Mouse (Mus musculus): ENCODE data around the gene Klhl23. TPM values are rescaled to one million over a fixed set of nuclear protein-coding genes. Genes with fewer than 3 reads are reported as not detected.

Gene Klhl23
- polyA plus RNA-seq, 1 experiment = 7.0 TPM

- no peak for TF ChIP-seq POLR2A (IDR thresholded peaks at IDR 0.05; ENCODE audit: insufficient read depth, low read length)
- TF ChIP-seq CTCF (IDR thresholded peaks at IDR 0.05; ENCODE audit: low read depth, low read length) = no peak
- no peak overlapping the region for H3K4me3 ChIP-seq (ENCODE audit: low read depth, low read length)
These were observed 34.6 kb downstream of the Klhl23 start for GRCm38 (mm10) chr2:69856392-69856791.

DNA sequence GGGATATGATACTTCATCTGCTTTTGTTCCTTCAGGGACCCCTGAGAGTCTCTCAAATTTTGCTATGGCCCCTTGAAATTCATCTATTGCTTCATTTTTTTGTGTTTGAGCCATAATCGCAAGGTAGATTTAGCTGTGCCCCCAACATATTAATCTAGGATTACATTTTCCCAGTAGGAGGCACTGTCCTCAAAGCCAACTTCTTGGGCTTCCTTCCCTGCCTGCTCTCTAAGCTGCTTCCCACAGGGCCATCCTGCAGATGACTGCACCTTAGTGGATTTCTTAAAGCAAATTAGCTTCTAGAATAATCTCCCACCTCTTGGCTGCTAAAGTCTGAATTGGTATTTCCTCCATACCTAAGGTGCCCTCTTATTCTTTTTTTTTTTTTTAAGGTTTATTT, 36.1 kb downstream of the Klhl23 start:
- Histone ChIP-seq H3K9ac (ENCODE audit: low read depth, poor library complexity, severe bottlenecking) (no peak overlapping the region), H3K9me3 (replicated peaks; ENCODE audit: control insufficient read depth, insufficient read depth, low read length, poor library complexity, severe bottlenecking) (no peaks in the 10 kb centered on the region), H3K4me3 (ENCODE audit: low read depth, low read length) (no peak overlapping the region), H3K36me3 (ENCODE audit: control insufficient read depth, insufficient read depth, low read length, poor library complexity, severe bottlenecking) (no peaks in the 10 kb centered on the region), H3K4me1 (ENCODE audit: control insufficient read depth, insufficient read depth, low read length) (no peaks in the 10 kb centered on the region), H3K27me3 (ENCODE audit: control insufficient read depth, insufficient read depth, low read length, poor library complexity, severe bottlenecking) (no peaks in the 10 kb centered on the region), H3K27ac (ENCODE audit: insufficient read depth, low read length) (no peak overlapping the region)
- TF ChIP-seq EP300 (IDR thresholded peaks at IDR 0.05; ENCODE audit: insufficient read depth, low read depth, low read length) (no peak), CTCF (IDR thresholded peaks at IDR 0.05; ENCODE audit: low read depth, low read length) (peak; percentile 33)

More at GRCm38 (mm10) chr2:69856392-69856791, 34.6 kb downstream of the Klhl23 start:
- H3K9ac ChIP-seq (ENCODE audit: low read depth, poor library complexity, severe bottlenecking) = no peak overlapping the region
- H3K36me3 ChIP-seq (ENCODE audit: control insufficient read depth, insufficient read depth, low read length, poor library complexity, severe bottlenecking) = no peaks in the 10 kb centered on the region
- no peaks in the 10 kb centered on the region for H3K4me1 ChIP-seq (ENCODE audit: control insufficient read depth, insufficient read depth, low read length)
- no peaks in the 10 kb centered on the region for H3K27me3 ChIP-seq (ENCODE audit: control insufficient read depth, insufficient read depth, low read length, poor library complexity, severe bottlenecking)
- H3K9me3 ChIP-seq (replicated peaks; ENCODE audit: control insufficient read depth, insufficient read depth, low read length, poor library complexity, severe bottlenecking) = no peaks in the 10 kb centered on the region
- no peak overlapping the region for H3K27ac ChIP-seq (ENCODE audit: insufficient read depth, low read length)

GRCm38 (mm10) chr2:69860972-69861452, 39.3 kb downstream of the Klhl23 start:
- H3K4me3 ChIP-seq (ENCODE audit: low read depth, low read length) = peak overlapping the region; percentile 77
- no peak for TF ChIP-seq CTCF (IDR thresholded peaks at IDR 0.05; ENCODE audit: low read depth, low read length)
- no peak for TF ChIP-seq POLR2A (IDR thresholded peaks at IDR 0.05; ENCODE audit: insufficient read depth, low read length)
- no peak for TF ChIP-seq EP300 (IDR thresholded peaks at IDR 0.05; ENCODE audit: insufficient read depth, low read depth, low read length)
- H3K36me3 ChIP-seq (ENCODE audit: control insufficient read depth, insufficient read depth, low read length, poor library complexity, severe bottlenecking) = peaks cover 13% of the 10 kb centered on the region
- no peaks in the 10 kb centered on the region for H3K9me3 ChIP-seq (replicated peaks; ENCODE audit: control insufficient read depth, insufficient read depth, low read length, poor library complexity, severe bottlenecking)
- H3K4me1 ChIP-seq (ENCODE audit: control insufficient read depth, insufficient read depth, low read length) = no peaks in the 10 kb centered on the region
- H3K27me3 ChIP-seq (ENCODE audit: control insufficient read depth, insufficient read depth, low read length, poor library complexity, severe bottlenecking) = no peaks in the 10 kb centered on the region
- H3K9ac ChIP-seq (ENCODE audit: low read depth, poor library complexity, severe bottlenecking) = peak overlapping the region; percentile 97
- H3K27ac ChIP-seq (ENCODE audit: insufficient read depth, low read length) = peak overlapping the region; percentile 84

DNA sequence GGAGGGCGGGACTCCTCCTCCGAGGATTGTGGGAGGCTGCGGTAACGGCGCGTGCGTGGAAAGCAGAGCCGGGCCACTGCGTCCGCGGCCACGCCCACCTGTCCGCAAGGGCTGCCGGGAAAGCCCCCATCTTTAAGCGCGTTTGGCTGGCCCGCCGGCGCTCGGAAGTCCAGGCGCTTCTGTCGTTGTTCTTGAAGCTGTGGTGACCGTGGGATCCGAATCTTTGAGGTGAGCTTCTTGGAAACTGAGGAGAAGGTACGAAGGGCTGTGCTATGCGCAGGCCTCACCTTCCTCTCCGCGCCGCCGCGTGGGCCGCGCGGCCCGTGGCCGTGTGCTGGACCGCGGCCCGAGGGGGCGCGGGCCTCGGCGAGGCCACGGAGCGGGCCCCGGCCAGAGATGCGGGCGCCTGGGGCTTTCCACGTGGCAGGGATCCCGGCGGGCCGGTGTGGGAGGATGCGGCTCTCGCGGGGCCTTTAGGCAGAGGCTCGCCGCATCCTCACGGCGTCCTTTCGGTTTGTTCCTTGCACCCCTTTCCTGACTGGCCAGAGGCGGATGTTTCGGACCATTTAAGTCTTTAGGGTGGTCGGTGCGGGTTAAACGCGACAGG, 39.8 kb downstream of the Klhl23 start, which contains the start of gene Ssb:
TSS of gene Ssb (plus strand) at position 78 of the 607 bp plus-strand sequence.
- Histone ChIP-seq H3K4me1 (ENCODE audit: control insufficient read depth, insufficient read depth, low read length) (no peaks in the 10 kb centered on the region), H3K36me3 (ENCODE audit: control insufficient read depth, insufficient read depth, low read length, poor library complexity, severe bottlenecking) (peaks cover 19% of the 10 kb centered on the region)
- TF ChIP-seq CTCF (IDR thresholded peaks at IDR 0.05; ENCODE audit: low read depth, low read length) (no peak), POLR2A (IDR thresholded peaks at IDR 0.05; ENCODE audit: insufficient read depth, low read length) (peak; percentile 70), EP300 (IDR thresholded peaks at IDR 0.05; ENCODE audit: insufficient read depth, low read depth, low read length) (no peak)

DNA sequence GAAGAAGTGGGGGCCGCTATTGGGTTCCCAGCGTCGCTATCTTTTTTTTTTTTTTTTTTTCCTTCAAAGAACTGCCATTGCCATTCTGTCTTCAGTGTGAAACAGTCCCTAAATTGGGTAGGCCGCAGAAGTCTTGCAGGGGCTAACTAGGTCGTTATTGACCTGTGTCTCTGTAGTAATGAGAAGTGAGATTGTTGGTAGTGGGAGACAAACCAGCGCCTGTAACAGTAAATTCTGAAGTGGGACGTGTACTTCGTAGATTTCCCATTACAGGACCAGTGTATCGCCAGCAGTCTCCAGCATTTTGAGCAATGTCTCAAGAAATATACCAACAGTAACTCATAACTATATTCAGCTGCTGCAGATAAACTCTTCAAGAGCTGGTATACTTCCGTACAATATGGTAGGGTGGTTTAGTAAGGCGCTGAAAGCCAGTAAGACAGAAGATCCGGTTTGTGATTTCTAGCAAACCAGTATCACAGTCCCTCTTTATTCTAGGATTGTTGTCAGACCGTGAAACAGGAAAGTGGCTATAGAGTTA, 40.4 kb downstream of the Klhl23 start:
- peaks cover 23% of the 10 kb centered on the region for H3K36me3 ChIP-seq (ENCODE audit: control insufficient read depth, insufficient read depth, low read length, poor library complexity, severe bottlenecking)
- no peak overlapping the region for H3K27ac ChIP-seq (ENCODE audit: insufficient read depth, low read length)
- no peak for TF ChIP-seq CTCF (IDR thresholded peaks at IDR 0.05; ENCODE audit: low read depth, low read length)
- TF ChIP-seq EP300 (IDR thresholded peaks at IDR 0.05; ENCODE audit: insufficient read depth, low read depth, low read length) = no peak
- no peak for TF ChIP-seq POLR2A (IDR thresholded peaks at IDR 0.05; ENCODE audit: insufficient read depth, low read length)

More for the DNA sequence above, 39.8 kb downstream of the Klhl23 start, which contains the start of gene Ssb:
- Histone ChIP-seq H3K27ac (ENCODE audit: insufficient read depth, low read length) (peak within 1 kb of the TSS; percentile 84), H3K9me3 (replicated peaks; ENCODE audit: control insufficient read depth, insufficient read depth, low read length, poor library complexity, severe bottlenecking) (no peaks in the 10 kb centered on the region), H3K9ac (ENCODE audit: low read depth, poor library complexity, severe bottlenecking) (peak within 1 kb of the TSS; percentile 97), H3K27me3 (ENCODE audit: control insufficient read depth, insufficient read depth, low read length, poor library complexity, severe bottlenecking) (no peaks in the 10 kb centered on the region), H3K4me3 (ENCODE audit: low read depth, low read length) (peak within 1 kb of the TSS; percentile 98)

GRCm38 (mm10) chr2:69883990-69884391, 62.2 kb downstream of the Klhl23 start:
- TF ChIP-seq EP300 (IDR thresholded peaks at IDR 0.05; ENCODE audit: insufficient read depth, low read depth, low read length) (no peak), POLR2A (IDR thresholded peaks at IDR 0.05; ENCODE audit: insufficient read depth, low read length) (no peak), CTCF (IDR thresholded peaks at IDR 0.05; ENCODE audit: low read depth, low read length) (no peak)
- Histone ChIP-seq H3K9ac (ENCODE audit: low read depth, poor library complexity, severe bottlenecking) (peak overlapping the region; percentile 96), H3K27me3 (ENCODE audit: control insufficient read depth, insufficient read depth, low read length, poor library complexity, severe bottlenecking) (no peaks in the 10 kb centered on the region), H3K9me3 (replicated peaks; ENCODE audit: control insufficient read depth, insufficient read depth, low read length, poor library complexity, severe bottlenecking) (no peaks in the 10 kb centered on the region), H3K4me1 (ENCODE audit: control insufficient read depth, insufficient read depth, low read length) (no peaks in the 10 kb centered on the region), H3K36me3 (ENCODE audit: control insufficient read depth, insufficient read depth, low read length, poor library complexity, severe bottlenecking) (peaks cover 18% of the 10 kb centered on the region), H3K27ac (ENCODE audit: insufficient read depth, low read length) (peak overlapping the region; percentile 79), H3K4me3 (ENCODE audit: low read depth, low read length) (peak overlapping the region; percentile 78)

More for the DNA sequence above, 40.4 kb downstream of the Klhl23 start:
- H3K4me1 ChIP-seq (ENCODE audit: control insufficient read depth, insufficient read depth, low read length) = no peaks in the 10 kb centered on the region
- H3K4me3 ChIP-seq (ENCODE audit: low read depth, low read length) = peak overlapping the region; percentile 98
- H3K27me3 ChIP-seq (ENCODE audit: control insufficient read depth, insufficient read depth, low read length, poor library complexity, severe bottlenecking) = no peaks in the 10 kb centered on the region
- H3K9me3 ChIP-seq (replicated peaks; ENCODE audit: control insufficient read depth, insufficient read depth, low read length, poor library complexity, severe bottlenecking) = no peaks in the 10 kb centered on the region
- peak overlapping the region; percentile 97 for H3K9ac ChIP-seq (ENCODE audit: low read depth, poor library complexity, severe bottlenecking)
